Mouse (Mus musculus) CD4-positive naive resting alpha-beta T cell, adult 76 days (primary cell): ENCODE data around the gene Supt5. TPM values are rescaled to one million over a fixed set of nuclear protein-coding genes. Genes with fewer than 3 reads are reported as not detected.

Experiments used
- total RNA-seq: library from RNA; stranded (reverse); gene quantifications from one replicate; pipeline ENCODE4 v1.2.4, GENCODE M21; 2023

Supt5 gene
- 171 TPM for total RNA-seq

GRCm38 (mm10) chr7:28338108-28338998 is at the start of gene Supt5:
Gene Supt5, minus strand, starts transcription at chr7:28338746.

GRCm38 (mm10) chr7:28380237-28381016 is 41.9 kb upstream of the Supt5 start, which contains the start of gene Zfp36:
Gene Zfp36, minus strand, starts transcription at chr7:28380253.

GRCm38 (mm10) chr7:28372251-28373108 is 33.9 kb upstream of the Supt5 start, which contains the start of gene Plekhg2:
Gene Plekhg2, minus strand, starts transcription at chr7:28372599.

GRCm38 (mm10) chr7:28350155-28350883 is 11.8 kb upstream of the Supt5 start, which contains the start of gene Rps16:
Gene Rps16, plus strand, starts transcription at chr7:28350652.

GRCm38 (mm10) chr7:28311926-28312543 is 26.5 kb downstream of the Supt5 start, which contains the start of gene Timm50:
Gene Timm50, minus strand, starts transcription at chr7:28312072.

GRCm38 (mm10) chr7:28301616-28302433 is 36.7 kb downstream of the Supt5 start, which contains the start of gene Dll3:
Gene Dll3, minus strand, starts transcription at chr7:28302238.

GRCm38 (mm10) chr7:28290638-28291590 is 47.6 kb downstream of the Supt5 start, which contains the start of gene Selenov:
Gene Selenov, minus strand, starts transcription at chr7:28291186.

GRCm38 (mm10) chr7:28277615-28278278 is 60.8 kb downstream of the Supt5 start, which contains the start of gene Eid2b:
Gene Eid2b, plus strand, starts transcription at chr7:28277739.

GRCm38 (mm10) chr7:28267129-28268041 is 71.2 kb downstream of the Supt5 start, which contains the start of gene Eid2:
Gene Eid2, plus strand, starts transcription at chr7:28267881.

Other genes starting within 250 kb of the Supt5 start
- gene 9530053A07Rik, start 209.3 kb downstream of the Supt5 start, total RNA-seq, result not detected
- gene Fbl, start 169.0 kb downstream of the Supt5 start, total RNA-seq, result 181 TPM
- 13.0 TPM for gene Dyrk1b, start 159.3 kb downstream of the Supt5 start, total RNA-seq
- 7.1 TPM for gene Eid2, start 70.9 kb downstream of the Supt5 start, total RNA-seq
- gene Eid2b, start 61.0 kb downstream of the Supt5 start, total RNA-seq, result 3.8 TPM
- gene Selenov, start 47.6 kb downstream of the Supt5 start, total RNA-seq, result not detected
- gene Dll3, start 36.5 kb downstream of the Supt5 start, total RNA-seq, result not detected
- 30.4 TPM for gene Timm50, start 26.7 kb downstream of the Supt5 start, total RNA-seq
- 4,922 TPM for gene Rps16, start 11.9 kb upstream of the Supt5 start, total RNA-seq
- gene Plekhg2, start 33.9 kb upstream of the Supt5 start, total RNA-seq, result 159 TPM
- gene Zfp36, start 41.5 kb upstream of the Supt5 start, total RNA-seq, result 225 TPM
- gene Med29, start 54.0 kb upstream of the Supt5 start, total RNA-seq, result 22.9 TPM
- 150 TPM for gene Paf1, start 54.2 kb upstream of the Supt5 start, total RNA-seq
- 274 TPM for gene Gmfg, start 98.7 kb upstream of the Supt5 start, total RNA-seq
- 1.8 TPM for gene Lrfn1, start 113.2 kb upstream of the Supt5 start, total RNA-seq
- gene Ifnl2, start 171.7 kb upstream of the Supt5 start, total RNA-seq, result not detected
- gene Ifnl3, start 184.1 kb upstream of the Supt5 start, total RNA-seq, result not detected
- gene Sycn, start 202.1 kb upstream of the Supt5 start, total RNA-seq, result not detected
- 0.50 TPM for gene Nccrp1, start 208.5 kb upstream of the Supt5 start, total RNA-seq